Mouse (Mus musculus) cerebellum, postnatal 4 days (tissue): ENCODE results near the gene Rmi2.
A peak's percentile ranks its signal among the peaks of the same experiment; 100 is the strongest.
"Not testable (repeated sequence)": the region's sequence is repeated elsewhere in the genome, so short reads cannot be mapped to it uniquely, and the experiment has no call there.

Experiments used
- DNase-seq, 2 experiments: peaks; one replicate each; pipeline ENCODE4 v3.0.0; 2022; ENCODE audit warnings: low spot score in 2 of 2, mixed read lengths in 1 of 2

Rmi2 gene

DNA sequence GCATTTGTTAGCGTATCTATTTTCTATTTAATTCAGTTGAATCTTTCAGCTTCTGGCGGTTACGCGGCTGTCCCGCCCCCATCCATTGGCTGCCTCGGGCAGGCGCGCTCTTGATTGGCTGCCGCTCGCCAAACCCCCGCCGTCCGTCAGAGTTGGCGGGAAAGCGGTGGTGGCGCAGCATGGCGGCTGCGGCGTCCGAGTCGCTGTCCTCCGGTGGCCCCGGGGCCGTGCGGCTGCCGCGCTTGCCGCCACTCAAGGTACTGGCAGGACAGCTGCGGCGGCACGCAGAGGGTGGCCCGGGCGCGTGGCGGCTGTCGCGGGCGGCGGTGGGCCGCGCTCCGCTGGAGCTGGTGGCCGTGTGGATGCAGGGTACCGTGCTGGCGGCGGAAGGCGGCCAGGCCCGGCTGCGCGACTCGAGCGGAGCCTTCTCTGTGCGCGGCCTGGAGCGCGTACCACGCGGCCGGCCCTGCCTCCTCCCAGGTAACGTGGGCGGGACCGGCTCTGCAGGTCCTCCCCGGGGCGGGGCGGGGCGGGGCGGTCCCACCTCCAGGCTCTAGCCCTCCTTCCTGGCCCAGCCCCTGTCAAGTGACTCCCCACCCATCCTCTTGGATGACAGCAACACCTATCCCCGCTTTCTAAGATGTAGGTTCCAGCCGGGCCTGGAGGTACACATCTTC, at the start of gene Rmi2:
TSS of gene Rmi2 (plus strand) at position 149 of the 677 bp plus-strand sequence.
- DNase-seq = peak; percentile 53 to 85

DNA sequence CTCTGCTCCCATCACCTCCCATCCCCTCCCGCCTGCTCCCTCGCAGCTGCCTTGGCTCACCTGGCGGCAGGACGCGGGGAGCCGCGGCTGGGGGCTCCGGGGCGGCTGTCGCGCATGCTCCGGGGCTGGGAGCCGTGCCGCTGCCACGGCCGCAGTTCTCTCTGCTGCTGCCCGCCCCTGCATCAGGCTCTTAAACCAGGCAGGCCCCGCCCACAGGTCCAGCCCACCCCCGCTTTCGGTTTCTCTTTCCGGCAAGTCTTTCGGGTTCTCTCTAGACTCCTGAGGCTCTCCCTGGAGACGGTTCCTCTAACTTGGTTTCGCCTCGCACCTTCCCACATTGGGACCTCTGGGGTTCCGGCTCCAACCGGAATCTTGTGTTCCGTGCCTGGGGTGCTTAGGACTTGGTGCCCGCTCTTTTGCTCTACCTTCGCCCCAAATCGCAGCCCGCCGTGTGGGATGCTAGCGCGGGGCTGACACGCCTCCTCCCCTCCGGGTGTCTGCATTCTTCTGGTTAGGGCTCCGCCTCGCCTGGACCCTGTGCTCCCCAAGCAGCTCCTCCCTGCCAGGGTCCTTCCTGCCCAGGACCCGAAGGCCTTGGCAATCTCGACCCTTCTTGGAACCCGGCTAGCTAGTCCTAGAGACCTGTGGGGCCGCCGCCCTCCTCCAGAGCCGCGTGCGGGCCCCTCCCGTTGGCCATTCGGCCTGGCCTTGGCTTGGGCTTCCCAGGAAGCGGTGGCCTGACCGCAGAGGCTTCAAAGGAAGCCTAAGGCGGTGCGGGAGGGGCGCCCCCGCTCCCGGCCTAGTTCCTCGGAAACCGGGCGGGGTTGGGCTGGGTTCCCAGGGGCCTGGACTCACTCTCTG, 49.3 kb upstream of the Rmi2 start, which contains the start of gene Socs1:
TSS of gene Socs1 (minus strand) at position 166 of the 861 bp plus-strand sequence.
- DNase-seq = peak; percentile 61 to 81

DNA sequence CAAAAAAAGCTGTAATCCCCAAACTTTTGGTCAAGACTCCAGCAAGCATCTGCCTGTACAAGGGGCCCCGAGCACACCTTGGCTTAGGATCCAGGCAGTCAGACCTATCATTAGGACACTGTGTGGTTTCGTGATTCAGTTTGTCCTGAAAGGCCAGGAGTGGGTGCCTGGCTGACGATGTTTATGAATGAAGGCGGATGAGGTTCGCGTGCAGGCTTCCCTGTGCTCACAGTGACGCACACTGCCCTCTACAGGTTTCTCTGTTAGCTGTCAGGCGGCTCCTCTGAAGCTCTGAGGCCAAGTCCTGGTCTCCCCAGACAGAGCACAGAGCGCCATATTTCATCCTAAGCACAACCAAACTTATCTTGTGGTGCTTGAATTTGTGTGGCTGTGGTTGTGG, 48.6 kb upstream of the Rmi2 start:
- peak; percentile 60 to 78 for DNase-seq

DNA sequence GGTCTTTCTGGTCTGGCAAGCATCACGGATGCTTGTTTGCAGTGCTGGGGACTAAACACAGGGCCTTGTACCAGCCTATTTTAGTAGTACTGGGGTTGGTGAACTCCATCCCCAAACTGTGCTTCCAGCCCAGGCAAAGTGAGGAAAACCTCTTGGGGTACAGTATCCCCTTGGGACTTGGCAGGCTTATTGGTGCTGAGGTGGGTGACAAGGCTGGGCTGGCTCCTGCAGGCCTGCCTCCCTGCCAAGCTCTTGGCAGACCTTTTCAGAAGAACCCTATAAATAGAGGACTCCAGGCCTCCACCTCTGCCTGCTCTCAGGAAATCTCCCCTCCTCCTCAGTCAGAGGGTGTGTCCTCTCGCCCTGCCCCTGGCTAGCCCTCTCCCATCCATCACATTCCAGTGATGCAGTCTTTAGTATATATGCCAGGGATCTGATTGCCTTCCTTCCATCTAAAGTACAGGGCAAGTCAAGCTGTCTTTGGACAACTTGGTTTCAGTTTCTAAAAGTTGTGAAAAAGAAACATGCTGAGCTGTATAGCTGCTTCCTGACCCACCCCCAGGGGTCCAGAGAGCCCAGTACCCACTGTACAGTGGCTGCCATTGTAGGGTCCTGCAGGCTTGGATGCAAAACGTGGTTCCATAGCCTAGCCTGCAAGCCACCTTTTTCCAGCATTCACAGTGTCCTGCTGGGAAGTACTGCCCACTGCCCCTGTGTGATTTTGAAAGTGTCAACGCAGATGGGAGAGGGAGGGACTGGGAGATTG, 47.9 kb upstream of the Rmi2 start:
- DNase-seq = no peak

DNA sequence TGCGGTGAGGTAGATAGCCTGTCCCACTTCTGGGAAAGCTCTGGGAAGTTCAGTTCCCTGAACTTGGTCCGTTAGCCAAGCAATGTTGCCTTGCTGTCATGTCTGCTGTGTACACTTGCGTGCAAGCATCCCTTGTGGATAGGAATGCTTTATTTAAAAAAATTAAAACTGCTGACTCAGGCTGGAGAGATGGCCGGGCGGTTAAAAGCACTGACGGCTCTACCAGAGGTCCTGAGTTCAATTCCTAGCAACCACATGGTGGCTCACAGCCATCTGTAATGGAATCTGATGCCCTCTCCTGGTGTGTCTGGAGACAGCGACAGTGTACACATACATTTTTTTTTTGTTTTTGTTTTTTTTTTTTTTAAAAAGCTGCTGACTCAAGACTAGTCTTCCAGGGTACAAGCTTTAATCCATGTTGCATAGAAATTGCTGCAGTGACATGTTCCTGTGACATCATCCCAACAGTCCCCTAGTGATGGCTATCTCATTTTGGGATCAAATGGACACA, 47.3 kb upstream of the Rmi2 start:
- no peak for DNase-seq

DNA sequence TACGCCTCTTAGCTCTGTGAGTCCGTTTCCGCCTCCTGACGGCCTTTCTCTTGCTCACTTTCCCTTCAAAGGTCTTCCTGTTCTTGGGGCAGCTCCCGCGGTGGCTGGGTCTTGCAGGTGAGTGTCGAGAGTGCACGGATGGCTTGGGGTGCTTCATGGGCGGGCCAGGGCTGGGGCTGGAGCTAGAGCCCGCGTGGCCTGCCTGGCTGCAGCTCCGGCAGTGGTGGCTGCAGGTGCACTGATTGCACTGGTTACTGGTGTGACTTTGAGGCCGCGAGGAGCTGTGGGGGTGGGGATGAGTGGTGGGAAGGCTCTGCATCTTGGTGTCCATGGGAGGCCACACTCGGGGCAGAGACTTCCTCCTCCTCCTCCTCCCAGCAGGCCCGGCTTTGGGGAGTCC, 46.6 kb upstream of the Rmi2 start, which contains the start of gene Tnp2:
TSS of gene Tnp2 (minus strand) at position 390 of the 400 bp plus-strand sequence.
- no peak for DNase-seq

DNA sequence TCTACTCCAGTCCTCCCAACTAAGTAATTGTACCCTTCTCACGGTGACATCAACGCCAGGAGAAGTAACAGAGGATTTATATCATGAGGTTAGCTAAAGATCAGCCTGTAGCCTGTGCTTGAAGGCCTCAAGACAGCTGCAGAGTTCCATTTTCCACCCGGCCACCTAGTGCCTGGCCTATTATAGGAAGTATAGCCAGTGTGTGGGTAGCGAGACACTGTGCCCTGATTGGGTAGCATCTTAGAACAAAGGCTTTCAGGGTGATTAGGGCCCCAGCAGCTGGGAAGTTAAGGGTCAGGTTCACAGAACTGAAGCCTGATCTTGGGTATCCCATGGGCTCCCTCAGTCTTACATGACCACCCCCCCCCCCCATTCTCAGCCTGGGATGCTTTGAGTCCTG, 46.0 kb upstream of the Rmi2 start:
- no peak for DNase-seq

DNA sequence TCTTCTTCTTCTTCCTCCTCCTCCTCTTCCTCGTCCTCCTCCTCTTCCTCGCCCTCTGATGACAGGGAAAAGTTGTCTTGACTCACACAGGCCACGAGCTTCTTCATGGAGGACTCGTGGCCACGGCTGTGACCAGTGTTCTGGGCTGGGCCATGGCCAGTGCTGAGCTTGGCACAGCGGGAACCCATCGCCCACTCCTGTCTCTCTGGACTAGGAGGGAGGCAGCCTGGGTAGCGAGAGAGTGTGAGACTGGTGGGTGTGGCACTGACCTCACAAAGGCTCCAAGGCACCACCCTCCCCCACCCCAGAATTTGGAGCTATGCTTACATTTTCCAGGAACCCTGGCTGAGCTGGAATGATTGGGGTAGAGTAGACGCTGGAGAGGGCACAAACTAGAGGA, 44.2 kb upstream of the Rmi2 start, which contains the start of gene Prm3:
TSS of gene Prm3 (minus strand) at position 213 of the 400 bp plus-strand sequence.
- DNase-seq = no peak

DNA sequence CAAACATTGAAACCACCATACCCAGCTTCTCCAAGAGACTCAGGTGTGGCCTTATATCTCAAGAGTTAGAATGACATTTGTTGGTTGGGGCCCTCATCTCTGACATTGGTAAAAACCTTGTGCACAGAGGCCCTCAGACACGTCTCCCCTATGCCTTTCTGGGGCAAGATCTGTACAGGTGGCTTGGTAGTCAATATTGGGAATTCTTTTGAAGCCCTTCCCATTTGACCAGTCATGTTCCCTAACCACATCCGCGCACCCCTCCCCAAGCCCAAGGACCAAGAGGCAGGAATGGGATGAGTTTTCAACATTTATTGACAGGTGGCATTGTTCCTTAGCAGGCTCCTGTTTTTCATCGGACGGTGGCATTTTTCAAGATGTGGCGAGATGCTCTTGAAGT, 38.8 kb upstream of the Rmi2 start, which contains the start of gene Prm2:
TSS of gene Prm2 (minus strand) at position 101 of the 400 bp plus-strand sequence.
- DNase-seq = no peak

DNA sequence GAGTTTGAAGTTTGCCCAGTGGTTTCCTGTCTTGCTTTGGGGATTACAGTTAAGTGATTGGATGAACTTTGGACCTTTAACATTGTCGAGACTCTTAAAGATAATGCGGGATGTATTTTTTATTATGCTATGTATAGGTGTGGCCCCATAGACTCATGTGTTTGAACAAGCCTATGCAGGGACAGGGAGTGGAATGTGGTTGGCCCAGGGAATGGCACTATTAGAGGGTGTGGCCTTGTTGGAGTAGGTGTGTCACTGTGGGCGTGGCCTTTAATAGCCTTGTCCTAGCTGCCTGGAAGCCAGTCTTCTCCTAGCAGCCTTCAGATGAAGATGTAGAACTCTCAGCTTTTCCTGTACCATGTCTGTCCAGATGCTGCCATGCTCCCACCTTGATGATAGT, 32.4 kb upstream of the Rmi2 start:
- DNase-seq = not testable (repeated sequence)

DNA sequence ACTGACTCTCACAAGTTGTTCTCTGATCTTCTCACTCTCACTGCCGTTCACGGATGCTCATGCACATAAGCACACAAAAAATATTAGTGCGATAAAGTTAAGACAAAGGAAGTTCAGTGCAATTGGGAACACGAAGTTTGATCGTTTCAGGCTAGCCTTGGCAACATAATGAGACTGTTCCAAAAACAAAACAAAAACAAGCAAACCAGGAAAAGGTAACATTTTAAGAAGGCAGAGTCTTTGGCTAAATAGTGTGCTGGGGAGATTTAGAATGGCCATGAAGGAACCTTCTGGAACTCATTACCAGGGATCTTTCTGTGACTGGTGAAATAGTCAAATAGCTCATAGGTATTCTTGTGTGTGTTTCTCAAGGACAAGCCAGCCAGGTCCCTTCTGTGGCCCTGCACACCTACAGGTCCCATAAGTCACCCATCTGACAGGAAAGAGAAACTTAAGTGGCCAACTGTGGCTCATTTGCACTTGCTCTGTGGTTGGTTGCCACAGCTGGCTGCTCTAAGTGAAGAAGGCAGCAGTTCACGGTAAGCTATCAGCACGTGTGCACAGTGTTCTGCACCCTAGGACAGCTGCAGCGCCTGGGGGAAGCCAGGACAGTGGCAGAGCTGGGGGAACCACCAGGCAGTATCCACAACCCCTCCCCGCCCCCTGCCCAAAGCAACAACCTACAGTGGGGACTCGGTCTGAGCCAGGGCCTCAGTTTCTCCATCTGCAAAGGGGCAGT, 28.9 kb upstream of the Rmi2 start, which contains the start of gene Prm1:
TSS of gene Prm1 (minus strand) at position 51 of the 739 bp plus-strand sequence.
- no peak for DNase-seq

DNA sequence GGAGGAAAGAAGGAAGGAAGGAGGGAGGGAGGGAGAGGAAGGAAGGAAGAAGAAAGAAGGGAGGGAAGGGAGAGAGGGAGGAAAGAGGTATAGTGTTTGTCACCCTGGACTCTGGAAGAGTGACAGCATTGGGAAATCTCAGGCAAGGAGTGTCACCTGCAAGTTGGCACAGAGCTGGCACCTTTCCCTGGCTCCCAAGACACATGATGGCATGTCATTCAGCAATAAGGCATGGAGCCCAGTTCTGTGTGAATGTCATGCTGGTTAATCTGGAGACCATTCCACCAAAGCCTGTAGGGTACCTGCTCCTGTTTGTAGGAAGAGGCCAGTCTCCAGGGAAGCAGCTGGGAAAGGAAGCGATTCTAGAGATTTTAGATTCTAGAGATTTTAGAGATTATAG, 24.5 kb upstream of the Rmi2 start:
- DNase-seq = no peak

DNA sequence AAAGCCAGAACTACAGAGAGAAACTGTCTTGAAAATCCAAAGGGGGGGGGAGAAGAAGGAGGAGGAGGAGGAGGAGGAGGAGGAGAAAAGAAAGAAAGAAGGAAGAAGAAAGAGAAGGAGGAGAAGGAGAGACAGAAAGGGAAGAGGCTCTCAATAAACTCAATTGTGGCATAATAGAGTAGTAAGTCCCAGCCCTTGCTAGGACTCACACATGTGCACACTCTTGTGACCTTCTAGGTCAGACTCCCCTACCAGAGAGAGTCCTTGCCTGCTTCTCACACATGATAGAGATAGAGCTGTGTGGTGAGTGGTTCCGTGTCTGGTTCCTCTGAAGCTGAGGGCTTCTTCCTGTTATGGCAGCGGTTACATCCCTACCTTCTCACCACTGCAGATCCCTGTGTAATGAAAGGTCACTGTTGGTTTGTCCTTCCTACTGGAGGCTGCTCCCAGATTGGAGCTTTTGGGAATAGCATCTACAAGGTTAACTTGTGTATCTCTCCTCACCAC, 21.9 kb upstream of the Rmi2 start, which contains the start of gene Gm11172:
TSS of gene Gm11172 (plus strand) at position 51 of the 507 bp plus-strand sequence.
- DNase-seq = no peak

DNA sequence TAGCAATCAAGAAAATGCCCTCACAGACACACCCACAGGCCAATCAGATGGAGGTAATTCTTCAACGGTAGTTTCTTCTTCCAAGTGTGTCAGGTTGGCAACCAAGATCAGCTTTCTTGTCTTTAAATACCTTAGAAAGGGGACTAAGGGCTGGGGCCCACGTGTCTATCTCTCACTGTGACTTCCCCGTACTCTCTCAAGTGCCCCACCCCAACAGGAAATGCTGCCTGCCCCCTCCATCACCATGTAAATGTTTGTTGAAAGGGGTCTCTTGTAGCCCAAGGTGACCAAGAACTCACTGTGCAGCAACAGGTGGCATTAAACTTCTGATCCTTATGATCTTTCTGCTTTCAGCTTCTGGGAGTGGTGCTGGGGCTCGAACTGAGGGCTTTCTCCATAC, 21.1 kb upstream of the Rmi2 start:
- no peak for DNase-seq

DNA sequence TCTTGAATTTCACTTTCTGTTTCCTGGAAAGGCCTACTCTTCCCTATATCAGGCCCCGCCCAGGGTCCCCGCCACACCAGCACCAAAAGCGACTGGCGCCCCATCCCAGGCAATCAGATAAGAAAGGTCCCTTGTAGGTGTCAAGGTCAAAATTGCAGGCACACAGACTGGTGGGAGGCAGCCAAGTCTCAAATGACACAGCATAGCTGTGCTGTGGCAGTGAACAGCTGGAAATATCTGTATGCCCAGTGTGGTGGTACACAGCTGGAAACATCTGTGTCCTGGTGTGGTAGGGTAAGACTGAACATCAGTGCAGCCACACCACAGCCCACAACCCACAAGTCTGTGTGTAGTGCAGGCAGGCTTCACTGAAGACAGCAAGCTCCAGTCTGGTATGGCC, 20.0 kb upstream of the Rmi2 start:
- no peak for DNase-seq

DNA sequence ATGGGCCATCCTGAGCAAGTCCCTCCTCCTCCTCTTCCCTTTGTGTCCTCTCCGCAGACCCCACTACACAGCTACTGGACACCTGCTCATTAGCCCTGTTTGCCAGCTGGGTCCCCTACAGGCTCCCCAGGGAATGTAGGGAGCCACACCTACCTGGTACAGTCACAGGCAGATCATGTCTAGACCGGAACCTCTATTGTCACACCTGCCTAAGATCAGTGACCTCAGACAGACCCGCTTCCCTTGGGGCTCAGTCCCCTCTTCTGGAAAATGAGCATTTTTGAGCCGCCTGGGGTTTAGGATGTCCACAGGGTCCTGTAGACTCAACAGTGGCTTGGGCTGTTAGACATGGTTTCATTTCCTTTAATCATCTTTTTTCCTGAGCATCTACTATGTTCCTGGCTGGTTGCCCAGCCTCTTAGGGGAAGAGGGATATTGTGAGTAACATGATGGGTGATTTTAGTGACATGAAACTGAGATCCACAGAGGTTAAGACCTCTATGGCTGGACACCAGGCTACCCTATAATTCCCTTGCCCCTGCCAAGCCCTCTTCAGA, 16.2 kb upstream of the Rmi2 start:
- no peak for DNase-seq

DNA sequence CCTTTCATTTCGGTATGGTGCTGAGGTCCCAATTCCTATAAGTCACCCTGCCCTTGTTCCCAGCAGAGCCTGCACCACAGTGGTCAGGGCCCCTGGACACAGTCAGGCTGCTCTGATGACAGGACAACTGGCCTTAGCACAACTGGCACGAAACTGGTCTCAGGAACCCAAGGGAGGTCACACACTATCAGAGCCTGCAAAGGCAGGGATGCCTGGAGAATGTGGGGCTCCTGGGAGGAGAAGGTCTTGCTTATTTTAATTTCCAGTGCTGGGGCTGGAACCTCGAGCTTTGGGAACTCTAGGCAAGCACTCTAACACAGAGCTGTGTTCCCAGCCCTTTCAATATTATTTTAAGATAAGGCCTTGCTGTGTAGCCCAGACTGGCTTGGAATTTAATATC, 14.9 kb upstream of the Rmi2 start:
- DNase-seq = no peak

DNA sequence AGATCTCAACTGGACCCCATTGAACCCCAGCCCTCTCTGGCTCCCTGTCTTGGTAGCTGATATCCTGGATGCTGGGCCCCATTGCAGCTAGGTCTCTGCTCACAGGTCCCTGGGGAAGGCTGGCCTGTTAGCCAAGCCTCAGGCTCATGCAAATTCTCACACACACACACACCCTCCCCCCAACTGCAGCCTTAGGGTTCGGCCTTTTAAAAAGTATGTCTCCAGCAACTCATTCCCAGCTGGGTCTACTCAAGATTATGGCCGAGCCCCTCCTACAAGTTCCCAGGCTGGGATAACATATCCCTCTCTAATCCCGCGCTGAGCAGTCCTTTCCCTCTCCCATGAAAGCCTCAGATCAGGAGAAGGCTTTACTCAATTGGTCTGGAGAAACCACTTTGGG, 13.5 kb upstream of the Rmi2 start:
- no peak for DNase-seq

DNA sequence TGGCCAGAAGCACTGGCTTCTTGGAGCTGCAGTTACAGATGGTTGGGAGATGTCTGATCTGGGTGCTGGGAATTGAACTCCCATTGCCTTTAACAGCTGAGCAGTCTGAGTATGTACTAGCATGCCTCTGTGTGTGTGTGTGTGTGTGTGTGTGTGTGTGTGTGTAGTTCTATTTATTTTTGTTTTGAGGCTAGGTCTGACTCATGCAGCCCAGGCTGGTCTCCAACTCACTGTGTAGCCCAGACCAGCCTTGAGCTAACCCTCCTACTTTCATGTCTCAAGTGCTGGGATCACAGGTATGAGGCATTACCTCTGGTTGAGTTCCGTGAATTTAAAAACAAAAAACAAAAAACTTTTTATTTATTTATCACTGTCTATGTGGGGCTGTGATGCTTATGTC, 10.3 kb upstream of the Rmi2 start:
- DNase-seq = no peak

DNA sequence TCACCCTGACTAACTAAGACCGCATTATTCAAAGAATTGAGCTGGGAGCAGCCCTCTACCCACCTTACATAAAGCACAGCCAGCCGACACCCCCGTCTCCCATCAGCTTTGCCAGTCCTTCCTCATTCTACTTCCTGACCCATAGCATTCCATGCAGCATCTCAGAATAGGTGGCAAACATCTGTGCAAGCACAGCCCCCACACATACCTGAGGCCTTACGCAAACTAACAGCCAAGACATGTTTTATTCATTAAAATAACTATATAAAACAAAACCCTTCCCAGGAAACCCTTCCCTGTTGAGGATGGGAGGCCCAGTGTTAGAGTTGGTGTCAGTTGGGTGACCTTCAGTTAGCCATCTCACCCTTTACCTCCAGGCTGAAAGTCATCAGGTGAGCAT, 9.0 kb upstream of the Rmi2 start:
- DNase-seq = no peak
